Mouse (Mus musculus) stomach, postnatal 0 days (tissue): Measurements from ENCODE around the gene Kdm2b.

ENCODE experiments used
- CTCF ChIP-seq: IDR thresholded peaks from 2 replicates; pipeline ENCODE4 v1.5.1; 2016; ENCODE audit warnings: antibody characterized with exemption, low read depth, mild to moderate bottlenecking, moderate library complexity
- EP300 ChIP-seq: optimal IDR thresholded peaks from 2 replicates; pipeline ENCODE3; 2016; ENCODE audit warnings: antibody characterized with exemption

DNA sequence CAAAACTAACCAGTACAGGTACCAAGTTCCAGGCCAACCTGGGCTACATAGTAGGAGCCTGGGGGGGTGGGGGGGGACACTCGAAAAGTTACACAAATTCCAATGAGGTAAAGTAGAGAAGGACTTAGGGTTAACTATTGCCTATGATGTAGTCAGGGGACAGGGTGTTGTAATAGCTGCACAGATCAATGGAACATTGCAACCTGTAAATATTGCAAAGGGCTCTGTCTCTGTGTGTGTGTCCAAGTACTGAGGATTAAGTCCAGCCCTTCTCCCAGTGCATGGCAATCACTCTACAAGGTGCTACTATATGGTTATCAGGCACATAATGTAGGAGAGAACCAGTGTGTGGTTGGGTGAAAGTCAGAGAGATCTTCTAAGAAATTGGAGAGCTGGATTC lies 11.3 kb upstream of the Kdm2b start:
- no peak for TF ChIP-seq EP300
- no peak for TF ChIP-seq CTCF
